In genomic region chr7:80379531-80379930, GRCm38 (mm10) we compare ENCODE assay signal across 8 mouse cellular contexts. TPM values are rescaled to one million over a fixed set of nuclear protein-coding genes. Genes with fewer than 3 reads are reported as not detected.
DNase-seq lines count a peak whose midpoint lies in the region; ATAC-seq and TF ChIP-seq lines count a peak whose summit lies in the region.
"Had no signal": no experiment of that assay in that cellular context is flagged by ENCODE, and none has a peak within 500 bp of the region (broad histone marks: within the 10 kb centered on the region; RNA-seq: fewer than 3 reads in every experiment).

No protein-coding gene starts in this region.

- H3K4me1 ChIP-seq in stomach, postnatal 0 days (replicated peaks; ENCODE audit: control insufficient read depth, insufficient read depth), result no peaks in the 10 kb centered on the region
- H3K4me1 ChIP-seq in heart, embryonic 11.5 days (ENCODE audit: control insufficient read depth, insufficient read depth, low read length), result peaks cover 6% of the 10 kb centered on the region; the same call in 1 of the 2 replicates
- H3K4me1 ChIP-seq: limb, embryonic 15.5 days had no signal

- peaks cover 4% of the 10 kb centered on the region; the same call in 1 of the 2 replicates for H3K36me3 ChIP-seq in stomach, postnatal 0 days (ENCODE audit: control insufficient read depth, insufficient read depth, low read length)
- H3K36me3 ChIP-seq in heart, embryonic 11.5 days (ENCODE audit: control insufficient read depth, insufficient read depth, low read length), result no peaks in the 10 kb centered on the region

- no peak overlapping the region for H3K9ac ChIP-seq in stomach, postnatal 0 days (ENCODE audit: low read length)
- no peak overlapping the region for H3K9ac ChIP-seq in heart, embryonic 11.5 days (ENCODE audit: low read depth, low read length)
- H3K9ac ChIP-seq: limb, embryonic 15.5 days had no signal

- no peak for TF ChIP-seq EP300 in stomach, postnatal 0 days (optimal IDR thresholded peaks at IDR 0.05)

- no peak overlapping the region for H3K27ac ChIP-seq in stomach, postnatal 0 days (replicated peaks)
- H3K27ac ChIP-seq in heart, embryonic 11.5 days (ENCODE audit: low read depth, low read length), result no peak overlapping the region
- H3K27ac ChIP-seq: limb, embryonic 15.5 days had no signal

- 0 out of 2 replicates have a peak, but pooled peaks have one; percentile 32 for ATAC-seq in erythroblast, adult 5-6 weeks (replicated peaks; ENCODE audit: low FRiP score, poor library complexity, severe bottlenecking)
- ATAC-seq in stomach, postnatal 0 days (ENCODE audit: low FRiP score, low TSS enrichment), result no peak
- no peak for ATAC-seq in heart, embryonic 11.5 days (replicated peaks; ENCODE audit: insufficient number of reproducible peaks, low FRiP score, low TSS enrichment)

- no peak overlapping the region for H3K4me3 ChIP-seq in stomach, postnatal 0 days (ENCODE audit: low read depth, low read length)
- H3K4me3 ChIP-seq in heart, embryonic 11.5 days (ENCODE audit: low read depth, low read length), result no peak overlapping the region
- H3K4me3 ChIP-seq: limb, embryonic 15.5 days had no signal

- H3K4me2 ChIP-seq in stomach, postnatal 0 days (replicated peaks; ENCODE audit: low read depth), result no peak overlapping the region
- no peak overlapping the region for H3K4me2 ChIP-seq in heart, embryonic 11.5 days
- H3K4me2 ChIP-seq: limb, embryonic 15.5 days had no signal

- H3K9me3 ChIP-seq in stomach, postnatal 0 days (ENCODE audit: control insufficient read depth, low read length), result no peaks in the 10 kb centered on the region
- no peaks in the 10 kb centered on the region for H3K9me3 ChIP-seq in heart, embryonic 11.5 days (replicated peaks; ENCODE audit: control insufficient read depth, low read length)
- H3K9me3 ChIP-seq: limb, embryonic 15.5 days had no signal

- peak; percentile 46 for DNase-seq in kidney, adult 9 months
- DNase-seq in kidney, adult 11 months, result no peak
- DNase-seq in R1 (ENCODE audit: low read depth, low spot score), result peak; percentile 77
- DNase-seq in stomach, postnatal 0 days (ENCODE audit: low spot score), result peak; percentile 57
- no peak for DNase-seq in frontal cortex, postnatal 25 days (ENCODE audit: low spot score in 2 of 2)

- 65% methylated on average over 13 of the region's 13 CpGs for WGBS in stomach, postnatal 0 days
- WGBS in heart, embryonic 11.5 days (ENCODE audit: insufficient replicate concordance), result 59% methylated on average over 13 of the region's 13 CpGs

- H3K27me3 ChIP-seq in stomach, postnatal 0 days (ENCODE audit: control insufficient read depth, insufficient read depth, low read length), result no peaks in the 10 kb centered on the region
- peaks cover 5% of the 10 kb centered on the region for H3K27me3 ChIP-seq in heart, embryonic 11.5 days (ENCODE audit: control insufficient read depth, insufficient read depth, low read length)

- peak; percentile 71 for TF ChIP-seq CTCF in stomach, postnatal 0 days (IDR thresholded peaks at IDR 0.05; ENCODE audit: low read depth)

RNA-seq across cellular contexts. Expression of gene Fes, which starts 8.2 kb away (rescaled TPM):
- total RNA-seq in erythroblast, adult 5-6 weeks (2015; ENCODE audit: low replicate concordance), result 56.5 and 60.0 TPM in 2 replicates
- total RNA-seq in erythroblast, adult 5-6 weeks (2017; ENCODE audit: low replicate concordance), result 24.4 and 31.2 TPM in 2 replicates
- polyA plus RNA-seq in stomach, postnatal 0 days (2015; fragmentation: Nextera tagmentation; extraction: Ambion mirVana), result 6.2 TPM in 2 replicates
- 4.7 and 7.1 TPM in 2 replicates for polyA plus RNA-seq in heart, embryonic 11.5 days (2014; fragmentation: Nextera tagmentation; extraction: Ambion mirVana)

RNA-seq across cellular contexts. Expression of gene Man2a2, which starts 8.4 kb away (rescaled TPM):
- total RNA-seq in erythroblast, adult 5-6 weeks (2015; ENCODE audit: low replicate concordance), result 3.6 and 7.5 TPM in 2 replicates
- total RNA-seq in erythroblast, adult 5-6 weeks (2017; ENCODE audit: low replicate concordance), result 4.5 and 6.6 TPM in 2 replicates
- 3.6 and 5.3 TPM in 2 replicates for polyA plus RNA-seq in stomach, postnatal 0 days (2015; fragmentation: Nextera tagmentation; extraction: Ambion mirVana)
- polyA plus RNA-seq in heart, embryonic 11.5 days (2014; fragmentation: Nextera tagmentation; extraction: Ambion mirVana), result 12.3 and 12.7 TPM in 2 replicates

RNA-seq across cellular contexts. Expression of gene Furin, which starts 25.7 kb away (rescaled TPM):
- total RNA-seq in erythroblast, adult 5-6 weeks (2015; ENCODE audit: low replicate concordance), result 23.0 and 23.1 TPM in 2 replicates
- total RNA-seq in erythroblast, adult 5-6 weeks (2017; ENCODE audit: low replicate concordance), result 29.1 and 33.5 TPM in 2 replicates
- 17.6 and 20.8 TPM in 2 replicates for polyA plus RNA-seq in stomach, postnatal 0 days (2015; fragmentation: Nextera tagmentation; extraction: Ambion mirVana)
- 16.0 and 23.5 TPM in 2 replicates for polyA plus RNA-seq in heart, embryonic 11.5 days (2014; fragmentation: Nextera tagmentation; extraction: Ambion mirVana)

RNA-seq across cellular contexts. Expression of gene Hddc3, which starts 36.6 kb away (rescaled TPM):
- total RNA-seq in erythroblast, adult 5-6 weeks (2015; ENCODE audit: low replicate concordance), result 2.3 TPM in 1 of 2 replicates, not detected in the other
- total RNA-seq in erythroblast, adult 5-6 weeks (2017; ENCODE audit: low replicate concordance), result 2.6 TPM in 2 replicates
- 8.6 and 10.4 TPM in 2 replicates for polyA plus RNA-seq in stomach, postnatal 0 days (2015; fragmentation: Nextera tagmentation; extraction: Ambion mirVana)
- 13.3 and 15.7 TPM in 2 replicates for polyA plus RNA-seq in heart, embryonic 11.5 days (2014; fragmentation: Nextera tagmentation; extraction: Ambion mirVana)

RNA-seq across cellular contexts. Expression of gene Unc45a, which starts 38.7 kb away (rescaled TPM):
- 1.5 and 4.2 TPM in 2 replicates for total RNA-seq in erythroblast, adult 5-6 weeks (2015; ENCODE audit: low replicate concordance)
- 4.2 and 4.8 TPM in 2 replicates for total RNA-seq in erythroblast, adult 5-6 weeks (2017; ENCODE audit: low replicate concordance)
- polyA plus RNA-seq in stomach, postnatal 0 days (2015; fragmentation: Nextera tagmentation; extraction: Ambion mirVana), result 30.7 and 34.5 TPM in 2 replicates
- polyA plus RNA-seq in heart, embryonic 11.5 days (2014; fragmentation: Nextera tagmentation; extraction: Ambion mirVana), result 11.3 and 15.6 TPM in 2 replicates

Comparison
In these comparisons a context has a peak if more than half of its experiments do, and no peak if none do; other contexts are left out.
1. DNase-seq: peak in kidney, adult 9 months (single experiment), R1 (single experiment) and stomach, postnatal 0 days (single experiment); none in kidney, adult 11 months (single experiment) and frontal cortex, postnatal 25 days (0 of 2).